Mouse (Mus musculus): ENCODE data around the gene Krtap1-3. TPM values are rescaled to one million over a fixed set of nuclear protein-coding genes. Genes with fewer than 3 reads are reported as not detected.
"Not testable (repeated sequence)": the region's sequence is repeated elsewhere in the genome, so short reads cannot be mapped to it uniquely, and the experiment has no call there.

Krtap1-3 gene
- not detected for total RNA-seq (2021)
- long read RNA-seq, experiment 1: 0 reads
- long read RNA-seq, experiment 2: 0 reads

- DNase-seq: no peak
These were observed at the start of gene Krtap1-3 for GRCm38 (mm10) chr11:99590981-99591380. Krtap1-3 (minus strand) TSS chr11:99591339.

- no peak for DNase-seq
These were observed 49.8 kb upstream of the Krtap1-3 start for GRCm38 (mm10) chr11:99640926-99641325.

GRCm38 (mm10) chr11:99637086-99637485 lies 45.9 kb upstream of the Krtap1-3 start:
- no peak for DNase-seq

GRCm38 (mm10) chr11:99634653-99635134 lies 43.6 kb upstream of the Krtap1-3 start, which contains the start of gene Krtap4-2:
Krtap4-2 (minus strand) TSS chr11:99635084.
- no peak for DNase-seq

GRCm38 (mm10) chr11:99633293-99633692 lies 42.2 kb upstream of the Krtap1-3 start:
- no peak for DNase-seq

GRCm38 (mm10) chr11:99630890-99631289 lies 39.8 kb upstream of the Krtap1-3 start:
- DNase-seq: no peak

GRCm38 (mm10) chr11:99628138-99628537 lies 37.0 kb upstream of the Krtap1-3 start, which contains the start of gene Krtap4-1:
Krtap4-1 (minus strand) TSS chr11:99628238.
- no peak for DNase-seq

- DNase-seq: no peak
These were observed 29.2 kb upstream of the Krtap1-3 start, which contains the start of gene Gm11562 for GRCm38 (mm10) chr11:99620335-99620734. Gm11562 (minus strand) TSS chr11:99620435.

GRCm38 (mm10) chr11:99614796-99615363 lies 23.7 kb upstream of the Krtap1-3 start, which contains the start of gene Krtap2-4:
Krtap2-4 (minus strand) TSS chr11:99614846.
- DNase-seq: no peak

DNA sequence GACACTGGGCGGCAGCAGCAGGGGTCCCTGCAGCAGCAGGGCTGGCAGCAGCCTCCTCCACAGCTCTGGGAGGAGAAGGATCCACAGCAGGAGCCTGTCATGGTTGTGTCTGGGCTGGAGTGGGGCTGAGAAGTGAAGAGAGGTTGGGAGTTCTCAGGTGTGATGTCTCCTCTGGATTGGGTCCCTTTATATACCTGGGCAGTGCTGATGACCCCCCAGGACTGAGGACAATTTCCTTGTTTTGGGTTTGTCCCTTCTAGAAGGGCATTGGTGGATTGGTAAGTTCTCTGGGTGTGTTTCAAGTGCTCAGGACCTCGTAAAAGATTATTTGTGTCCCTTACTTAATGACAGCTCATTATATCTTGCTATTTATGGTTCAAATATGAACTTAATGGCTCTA lies 18.9 kb upstream of the Krtap1-3 start, which contains the start of gene Gm11937:
Gene Gm11937, minus strand, starts transcription at position 101 of the 400 bp plus-strand sequence.
- not testable (repeated sequence) for DNase-seq

DNA sequence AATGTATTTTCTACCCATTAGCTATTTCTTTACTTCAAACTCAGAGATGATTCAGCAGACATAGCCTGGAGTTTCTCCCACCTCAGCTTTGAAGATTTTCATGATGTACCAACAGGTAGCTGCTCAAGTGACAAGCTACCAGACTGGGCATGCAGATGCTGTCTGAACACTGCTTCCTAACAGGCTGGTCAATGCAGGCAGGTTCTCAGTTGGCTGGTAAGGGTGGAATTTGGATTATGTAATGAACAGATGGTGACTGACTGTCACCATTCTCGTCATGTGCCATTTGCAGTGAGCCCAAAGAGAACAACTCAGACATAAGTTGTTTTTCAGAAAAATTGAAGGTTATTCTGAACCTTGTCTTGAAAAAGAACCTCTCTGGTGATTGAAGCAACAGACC lies 18.0 kb upstream of the Krtap1-3 start:
- no peak for DNase-seq

GRCm38 (mm10) chr11:99603208-99603607 lies 12.1 kb upstream of the Krtap1-3 start, which contains the start of gene Gm11938:
Gm11938 (minus strand) TSS chr11:99603308.
- DNase-seq: not testable (repeated sequence)

DNA sequence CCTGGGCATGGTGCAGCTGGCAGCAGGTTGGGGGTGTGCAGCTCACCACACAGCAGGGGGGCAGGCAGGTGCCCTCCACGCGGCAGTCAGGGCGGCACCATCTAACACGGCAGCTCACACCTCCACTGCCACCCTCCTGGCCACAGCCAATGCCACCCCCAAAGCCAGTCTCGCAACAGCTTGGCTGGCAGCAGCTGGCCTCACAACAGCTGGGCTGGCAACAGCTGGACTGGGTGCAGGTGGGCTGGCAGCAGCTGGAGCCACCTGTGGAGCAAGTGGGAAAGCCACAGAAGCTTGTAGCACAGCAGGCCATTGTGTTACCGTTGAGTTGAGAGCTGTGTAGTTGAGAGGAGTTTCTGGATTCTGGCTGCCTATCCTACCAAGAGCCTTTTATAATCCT lies 6.6 kb upstream of the Krtap1-3 start, which contains the start of gene Krtap9-3:
Gene Krtap9-3, minus strand, starts transcription at position 364 of the 400 bp plus-strand sequence.
- DNase-seq: not testable (repeated sequence)

GRCm38 (mm10) chr11:99585096-99585495 lies 6.0 kb downstream of the Krtap1-3 start:
- no peak for DNase-seq

GRCm38 (mm10) chr11:99583245-99583704 lies 7.9 kb downstream of the Krtap1-3 start, which contains the start of gene Krtap1-4:
Krtap1-4 (minus strand) TSS chr11:99583654.
- no peak for DNase-seq

GRCm38 (mm10) chr11:99581564-99581963 lies 9.6 kb downstream of the Krtap1-3 start:
- no peak for DNase-seq

- DNase-seq: no peak
These were observed 10.1 kb downstream of the Krtap1-3 start for GRCm38 (mm10) chr11:99581051-99581450.

DNA sequence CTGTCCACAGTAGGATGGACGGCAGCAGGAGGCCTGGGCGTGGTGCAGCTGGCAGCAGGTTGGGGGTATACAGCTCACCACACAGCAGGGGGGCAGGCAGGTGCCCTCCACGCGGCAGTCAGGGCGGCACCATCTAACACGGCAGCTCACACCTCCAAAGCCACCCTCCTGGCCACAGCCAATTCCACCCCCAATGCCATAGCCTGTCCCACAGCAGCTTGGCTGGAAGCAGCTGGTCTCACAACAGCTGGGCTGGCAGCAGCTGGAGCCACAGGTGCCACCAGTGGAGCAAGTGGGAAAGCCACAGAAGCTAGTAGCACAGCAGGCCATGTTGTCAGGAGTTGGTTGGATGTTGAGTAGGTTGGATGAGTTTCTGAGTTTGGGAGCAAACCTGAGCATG lies 10.5 kb downstream of the Krtap1-3 start, which contains the start of gene Krtap1-5:
Gene Krtap1-5, minus strand, starts transcription at position 381 of the 400 bp plus-strand sequence.
- DNase-seq: no peak

DNA sequence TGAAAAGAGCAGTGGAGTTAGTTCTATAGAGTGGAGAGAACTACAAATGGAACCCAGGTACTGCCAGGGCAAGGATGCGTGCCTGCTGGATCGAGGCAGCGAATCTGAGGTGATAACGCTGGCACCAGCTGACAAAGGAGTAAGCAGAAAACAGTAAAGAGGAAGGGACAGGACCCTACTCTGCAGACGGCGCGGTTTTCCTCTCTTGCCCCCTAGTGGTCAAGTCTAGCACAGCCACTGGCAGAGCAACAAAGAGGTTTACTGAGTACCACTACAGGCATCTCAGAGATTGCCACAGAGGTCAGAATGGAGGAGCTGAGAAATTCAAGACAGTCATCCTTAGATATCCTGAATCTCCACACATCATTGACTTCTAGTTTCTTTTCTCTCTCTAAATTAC lies 17.0 kb downstream of the Krtap1-3 start:
- DNase-seq: peak; percentile 35 to 73

DNA sequence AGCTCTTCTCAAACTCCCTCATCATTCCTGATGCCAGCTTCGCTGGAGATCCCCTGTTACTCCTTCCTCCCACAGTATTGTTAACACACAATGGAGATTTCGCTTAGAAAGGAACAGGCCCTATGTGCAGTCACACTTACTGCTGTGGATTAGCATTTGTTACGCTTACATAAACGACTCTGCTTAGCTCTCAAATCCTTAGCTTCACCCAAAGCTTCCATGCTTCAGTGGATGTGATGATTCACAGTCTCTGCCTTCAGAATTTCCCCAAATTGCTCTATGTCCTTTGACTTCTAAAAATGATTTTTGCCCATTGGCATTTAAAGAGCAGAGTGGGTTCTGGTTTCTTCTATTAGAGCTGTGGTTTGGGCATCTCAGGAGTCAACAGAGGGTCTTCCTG lies 18.0 kb downstream of the Krtap1-3 start:
- DNase-seq: no peak

- no peak for DNase-seq
These were observed 24.6 kb downstream of the Krtap1-3 start, which contains the start of gene Krtap3-1 for GRCm38 (mm10) chr11:99566530-99566929. Krtap3-1 (minus strand) TSS chr11:99566630.

- no peak for DNase-seq
These were observed 28.6 kb downstream of the Krtap1-3 start for GRCm38 (mm10) chr11:99562580-99562979.

DNA sequence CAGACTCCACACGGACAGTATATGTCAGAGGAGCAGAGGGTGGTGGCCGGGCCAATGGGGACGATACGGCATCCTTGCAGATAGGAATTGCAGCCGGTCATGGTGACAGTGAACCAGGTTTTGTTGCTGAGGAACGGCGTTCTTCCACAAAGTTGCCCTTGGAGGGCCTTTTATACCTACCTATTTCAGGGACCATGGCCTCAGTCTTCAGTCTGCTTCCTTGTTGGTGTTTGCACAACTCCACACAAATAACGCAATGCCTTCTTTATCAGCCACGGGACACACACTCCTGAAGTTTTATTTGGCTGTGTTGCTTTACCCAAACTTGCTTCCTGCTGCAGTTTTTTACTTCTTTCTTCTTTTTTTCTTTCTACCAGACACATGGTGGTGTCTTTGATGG lies 31.8 kb downstream of the Krtap1-3 start, which contains the start of gene Gm11939:
Gene Gm11939, minus strand, starts transcription at position 101 of the 400 bp plus-strand sequence.
- no peak for DNase-seq

Measured in heart, adult 18-20 months (tissue).